Mouse (Mus musculus): ENCODE results near the gene Iqgap2. TPM values are rescaled to one million over a fixed set of nuclear protein-coding genes. Genes with fewer than 3 reads are reported as not detected.

Gene Iqgap2
- polyA plus RNA-seq, 1 experiment from 2014 or later: 3.8 TPM

- DNase-seq (ENCODE audit: low spot score) (no peak), ATAC-seq (ENCODE audit: low FRiP score) (no peak)
- H3K9ac ChIP-seq: no peak overlapping the region
- H3K27ac ChIP-seq: no peak overlapping the region
- no peaks in the 10 kb centered on the region for H3K4me1 ChIP-seq (replicated peaks; ENCODE audit: control insufficient read depth, insufficient read depth, low read length)
- H3K27me3 ChIP-seq (ENCODE audit: control insufficient read depth, insufficient read depth, low read length): no peaks in the 10 kb centered on the region
- H3K4me3 ChIP-seq (replicated peaks; ENCODE audit: low read length): no peak overlapping the region
- 88% methylated on average over 2 of the region's 2 CpGs for WGBS
- no peaks in the 10 kb centered on the region for H3K9me3 ChIP-seq (ENCODE audit: control insufficient read depth, low read length)
- H3K36me3 ChIP-seq (replicated peaks; ENCODE audit: control insufficient read depth, insufficient read depth): peaks cover 20% of the 10 kb centered on the region
- no peak overlapping the region for H3K4me2 ChIP-seq (replicated peaks)
These were observed 282.7 kb downstream of the Iqgap2 start for GRCm38 (mm10) chr13:95609088-95609420.

DNA sequence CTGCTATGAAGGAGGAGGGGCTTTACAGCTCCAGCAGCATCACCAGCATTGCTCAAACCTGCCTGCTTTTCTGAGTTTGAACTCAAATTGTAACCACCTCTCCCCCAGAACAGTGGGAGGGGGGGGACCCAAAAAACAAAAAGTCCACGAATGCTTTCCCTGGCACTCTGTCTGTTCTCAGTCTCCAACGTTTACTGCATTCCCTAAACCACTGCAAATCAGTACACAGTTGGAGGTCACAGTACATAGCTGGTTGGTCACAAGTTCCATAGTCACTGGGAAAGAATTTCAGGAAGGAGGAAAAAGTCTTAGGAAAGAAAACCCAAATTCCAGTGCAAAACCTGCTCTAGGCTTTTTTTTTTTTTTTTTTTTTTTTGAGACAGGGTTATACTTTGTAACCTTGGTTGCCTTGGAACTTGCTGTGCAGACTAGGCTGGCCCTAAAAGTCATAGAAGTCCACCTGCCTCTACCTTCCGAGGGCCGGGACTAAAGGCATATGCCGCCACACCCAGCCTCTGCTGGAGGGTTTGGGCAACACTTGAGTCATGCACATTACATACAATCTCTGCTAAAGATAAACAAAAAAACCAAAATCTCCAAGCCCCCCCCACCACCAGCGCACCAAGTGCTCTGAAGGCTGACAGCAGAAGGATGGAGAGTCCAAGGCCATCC, 283.2 kb downstream of the Iqgap2 start:
- 89% methylated on average over 6 of the region's 6 CpGs for WGBS
- no peak overlapping the region for H3K27ac ChIP-seq
- no peak overlapping the region for H3K9ac ChIP-seq
- H3K9me3 ChIP-seq (ENCODE audit: control insufficient read depth, low read length): no peaks in the 10 kb centered on the region
- H3K27me3 ChIP-seq (ENCODE audit: control insufficient read depth, insufficient read depth, low read length): no peaks in the 10 kb centered on the region
- H3K36me3 ChIP-seq (replicated peaks; ENCODE audit: control insufficient read depth, insufficient read depth): peaks cover 25% of the 10 kb centered on the region
- H3K4me2 ChIP-seq (replicated peaks): no peak overlapping the region
- ATAC-seq (ENCODE audit: low FRiP score) (no peak), DNase-seq (ENCODE audit: low spot score) (no peak)
- H3K4me3 ChIP-seq (replicated peaks; ENCODE audit: low read length): no peak overlapping the region
- H3K4me1 ChIP-seq (replicated peaks; ENCODE audit: control insufficient read depth, insufficient read depth, low read length): no peaks in the 10 kb centered on the region

GRCm38 (mm10) chr13:95607019-95607418, 284.7 kb downstream of the Iqgap2 start:
- DNase-seq (ENCODE audit: low spot score) (no peak), ATAC-seq (ENCODE audit: low FRiP score) (no peak)
- Histone ChIP-seq H3K4me2 (replicated peaks) (no peak overlapping the region), H3K9me3 (ENCODE audit: control insufficient read depth, low read length) (no peaks in the 10 kb centered on the region), H3K36me3 (replicated peaks; ENCODE audit: control insufficient read depth, insufficient read depth) (peaks cover 35% of the 10 kb centered on the region), H3K27ac (no peak overlapping the region), H3K4me3 (replicated peaks; ENCODE audit: low read length) (no peak overlapping the region), H3K4me1 (replicated peaks; ENCODE audit: control insufficient read depth, insufficient read depth, low read length) (no peaks in the 10 kb centered on the region), H3K27me3 (ENCODE audit: control insufficient read depth, insufficient read depth, low read length) (no peaks in the 10 kb centered on the region), H3K9ac (no peak overlapping the region)
- 97% methylated on average over 8 of the region's 8 CpGs for WGBS

- WGBS: 96% methylated on average over 25 of the region's 25 CpGs
- Histone ChIP-seq H3K27me3 (ENCODE audit: control insufficient read depth, insufficient read depth, low read length) (no peaks in the 10 kb centered on the region), H3K4me2 (replicated peaks) (no peak overlapping the region), H3K4me3 (replicated peaks; ENCODE audit: low read length) (no peak overlapping the region), H3K9me3 (ENCODE audit: control insufficient read depth, low read length) (no peaks in the 10 kb centered on the region), H3K9ac (no peak overlapping the region), H3K27ac (no peak overlapping the region), H3K4me1 (replicated peaks; ENCODE audit: control insufficient read depth, insufficient read depth, low read length) (no peaks in the 10 kb centered on the region), H3K36me3 (replicated peaks; ENCODE audit: control insufficient read depth, insufficient read depth) (peaks cover 41% of the 10 kb centered on the region)
- ATAC-seq (ENCODE audit: low FRiP score) (no peak), DNase-seq (ENCODE audit: low spot score) (no peak)
These were observed 287.4 kb downstream of the Iqgap2 start for GRCm38 (mm10) chr13:95604288-95604687.

- H3K9me3 ChIP-seq (ENCODE audit: control insufficient read depth, low read length): no peaks in the 10 kb centered on the region
- no peak overlapping the region for H3K27ac ChIP-seq
- no peaks in the 10 kb centered on the region for H3K4me1 ChIP-seq (replicated peaks; ENCODE audit: control insufficient read depth, insufficient read depth, low read length)
- WGBS: 62% methylated on average over 3 of the region's 3 CpGs
- ATAC-seq (ENCODE audit: low FRiP score): no peak
- H3K27me3 ChIP-seq (ENCODE audit: control insufficient read depth, insufficient read depth, low read length): no peaks in the 10 kb centered on the region
- H3K4me3 ChIP-seq (replicated peaks; ENCODE audit: low read length): no peak overlapping the region
- H3K9ac ChIP-seq: no peak overlapping the region
- no peak for DNase-seq (ENCODE audit: low spot score)
- H3K36me3 ChIP-seq (replicated peaks; ENCODE audit: control insufficient read depth, insufficient read depth): peaks cover 37% of the 10 kb centered on the region
- no peak overlapping the region for H3K4me2 ChIP-seq (replicated peaks)
These were observed 291.8 kb downstream of the Iqgap2 start for GRCm38 (mm10) chr13:95599833-95600359.

DNA sequence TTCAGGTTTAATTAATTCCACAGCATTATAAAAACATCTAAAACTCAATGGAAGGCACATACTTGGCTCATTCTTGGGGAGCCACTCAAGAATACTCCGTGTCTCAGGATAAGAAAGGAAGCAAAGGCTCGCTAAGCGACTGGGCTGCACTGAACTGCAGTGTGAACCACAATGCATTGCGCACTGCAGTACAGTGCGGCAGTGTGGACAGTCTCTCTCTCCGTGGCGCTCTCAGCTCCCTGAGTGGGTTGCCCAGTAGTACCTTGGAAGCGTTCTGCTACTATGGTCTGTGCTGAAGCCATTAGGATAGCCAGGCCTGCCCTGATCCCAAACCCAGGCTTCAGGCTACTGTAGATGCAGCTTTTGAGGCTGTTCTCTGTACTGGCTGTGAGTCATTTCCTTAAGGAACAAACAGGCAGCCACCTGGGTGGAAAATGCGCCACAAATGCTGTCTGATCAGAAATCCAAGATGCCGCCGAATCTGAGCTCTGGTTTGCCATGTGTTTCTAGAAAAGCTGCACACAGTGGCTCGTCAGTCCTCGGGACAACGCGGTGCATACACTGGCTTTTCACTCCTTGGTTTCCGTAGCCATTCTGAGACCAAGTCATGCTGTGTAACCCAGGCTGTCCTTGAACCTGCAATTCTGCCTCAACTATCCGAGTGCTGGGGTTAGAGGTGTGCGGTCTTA, 293.3 kb downstream of the Iqgap2 start:
- Histone ChIP-seq H3K9me3 (ENCODE audit: control insufficient read depth, low read length) (no peaks in the 10 kb centered on the region), H3K27ac (no peak overlapping the region), H3K4me1 (replicated peaks; ENCODE audit: control insufficient read depth, insufficient read depth, low read length) (no peaks in the 10 kb centered on the region), H3K4me2 (replicated peaks) (no peak overlapping the region), H3K4me3 (replicated peaks; ENCODE audit: low read length) (no peak overlapping the region), H3K27me3 (ENCODE audit: control insufficient read depth, insufficient read depth, low read length) (no peaks in the 10 kb centered on the region), H3K9ac (no peak overlapping the region), H3K36me3 (replicated peaks; ENCODE audit: control insufficient read depth, insufficient read depth) (peaks cover 22% of the 10 kb centered on the region)
- DNase-seq (ENCODE audit: low spot score): no peak
- WGBS: 86% methylated on average over 18 of the region's 18 CpGs
- ATAC-seq (ENCODE audit: low FRiP score): no peak

- no peak overlapping the region for H3K4me2 ChIP-seq (replicated peaks)
- ATAC-seq (ENCODE audit: low FRiP score): no peak
- no peaks in the 10 kb centered on the region for H3K4me1 ChIP-seq (replicated peaks; ENCODE audit: control insufficient read depth, insufficient read depth, low read length)
- H3K27me3 ChIP-seq (ENCODE audit: control insufficient read depth, insufficient read depth, low read length): no peaks in the 10 kb centered on the region
- H3K36me3 ChIP-seq (replicated peaks; ENCODE audit: control insufficient read depth, insufficient read depth): peaks cover 14% of the 10 kb centered on the region
- no peaks in the 10 kb centered on the region for H3K9me3 ChIP-seq (ENCODE audit: control insufficient read depth, low read length)
- DNase-seq (ENCODE audit: low spot score): no peak
- no peak overlapping the region for H3K27ac ChIP-seq
- H3K4me3 ChIP-seq (replicated peaks; ENCODE audit: low read length): no peak overlapping the region
- 92% methylated on average over 10 of the region's 10 CpGs for WGBS
- no peak overlapping the region for H3K9ac ChIP-seq
These were observed 294.1 kb downstream of the Iqgap2 start for GRCm38 (mm10) chr13:95597578-95597977.

DNA sequence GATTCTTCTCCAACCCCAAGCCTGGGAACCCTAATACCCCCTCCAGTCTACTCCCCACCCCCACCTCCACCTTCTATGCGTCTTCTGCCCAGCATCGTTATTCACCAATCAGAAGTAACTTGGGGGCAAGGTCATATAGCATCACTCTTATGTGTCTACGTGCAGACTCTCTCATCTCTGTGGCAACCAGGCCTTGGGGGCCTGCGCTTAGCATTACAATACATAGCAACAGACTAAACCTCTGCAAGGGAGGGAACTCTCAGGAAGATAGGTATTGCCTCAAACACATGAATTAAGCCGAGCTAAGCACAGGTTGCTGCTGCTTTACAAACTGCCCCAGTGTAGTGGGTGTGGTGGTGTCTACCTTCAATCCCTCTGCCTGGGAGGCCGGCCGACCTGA, 295.0 kb downstream of the Iqgap2 start:
- H3K4me1 ChIP-seq (replicated peaks; ENCODE audit: control insufficient read depth, insufficient read depth, low read length): no peaks in the 10 kb centered on the region
- H3K27ac ChIP-seq: no peak overlapping the region
- H3K27me3 ChIP-seq (ENCODE audit: control insufficient read depth, insufficient read depth, low read length): no peaks in the 10 kb centered on the region
- no peaks in the 10 kb centered on the region for H3K9me3 ChIP-seq (ENCODE audit: control insufficient read depth, low read length)
- WGBS: 72% methylated on average over 7 of the region's 7 CpGs
- no peak overlapping the region for H3K9ac ChIP-seq
- DNase-seq (ENCODE audit: low spot score) (no peak), ATAC-seq (ENCODE audit: low FRiP score) (no peak)
- peaks cover 10% of the 10 kb centered on the region for H3K36me3 ChIP-seq (replicated peaks; ENCODE audit: control insufficient read depth, insufficient read depth)
- H3K4me3 ChIP-seq (replicated peaks; ENCODE audit: low read length): no peak overlapping the region
- H3K4me2 ChIP-seq (replicated peaks): no peak overlapping the region

DNA sequence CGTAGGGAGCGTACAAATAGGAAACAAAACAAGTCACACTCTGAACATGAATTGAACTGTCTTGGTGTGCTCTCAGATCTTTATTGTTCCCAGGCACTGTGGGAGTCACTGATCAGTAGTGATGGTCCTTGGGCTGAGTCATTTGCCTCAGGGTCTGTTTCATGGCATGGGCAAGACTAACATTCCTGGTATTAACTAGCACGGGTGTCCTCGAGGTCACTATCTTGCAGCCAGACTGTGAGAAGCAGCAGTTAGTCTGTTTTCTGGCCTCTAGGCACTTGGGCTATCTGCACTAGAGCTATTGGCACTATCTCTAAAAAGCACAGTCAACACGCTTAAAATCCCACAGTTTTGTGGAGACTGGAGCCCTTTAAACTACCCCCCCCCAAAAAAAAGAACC, 295.8 kb downstream of the Iqgap2 start:
- H3K4me2 ChIP-seq (replicated peaks): no peak overlapping the region
- WGBS: 71% methylated on average over 5 of the region's 5 CpGs

More for the DNA sequence above, 295.8 kb downstream of the Iqgap2 start:
- no peak overlapping the region for H3K9ac ChIP-seq
- H3K4me1 ChIP-seq (replicated peaks; ENCODE audit: control insufficient read depth, insufficient read depth, low read length): no peaks in the 10 kb centered on the region
- no peak overlapping the region for H3K4me3 ChIP-seq (replicated peaks; ENCODE audit: low read length)
- no peak overlapping the region for H3K27ac ChIP-seq
- no peaks in the 10 kb centered on the region for H3K27me3 ChIP-seq (ENCODE audit: control insufficient read depth, insufficient read depth, low read length)
- no peak for ATAC-seq (ENCODE audit: low FRiP score)
- DNase-seq (ENCODE audit: low spot score): no peak
- H3K9me3 ChIP-seq (ENCODE audit: control insufficient read depth, low read length): no peaks in the 10 kb centered on the region
- H3K36me3 ChIP-seq (replicated peaks; ENCODE audit: control insufficient read depth, insufficient read depth): peaks cover 5% of the 10 kb centered on the region
